Mouse (Mus musculus) liver, embryonic 11.5 days (tissue): ENCODE results near the gene Sertad1. TPM values are rescaled to one million over a fixed set of nuclear protein-coding genes. Genes with fewer than 3 reads are reported as not detected.
A peak's percentile ranks its signal among the peaks of the same experiment; 100 is the strongest.

Experiments used
- ATAC-seq: fragments of 200-750 bp; cut with Nextera tagmentation; replicated peaks from 2 replicates; pipeline ENCODE4 v1.8.0; 2017; ENCODE audit warnings: moderate number of reproducible peaks, mild to moderate bottlenecking, moderate TSS enrichment, moderate library complexity; ENCODE audit not compliant: low FRiP score
- DNase-seq: peaks from one replicate; pipeline ENCODE4 v3.0.0-alpha.2; 2017; ENCODE audit warnings: low spot score
- H3K27ac ChIP-seq: fragments of 300-500 bp; sonication (generic); 2 replicates; pipeline ENCODE4 v1.5.1; 2014; ENCODE audit warnings: mild to moderate bottlenecking, low read depth, low read length, control low read depth
- H3K27me3 ChIP-seq: fragments of 300-500 bp; sonication (generic); replicated peaks from 2 replicates; pipeline ENCODE4 v1.6.1; 2014; ENCODE audit warnings: low read length, mixed read lengths; ENCODE audit not compliant: control insufficient read depth, insufficient read depth
- H3K36me3 ChIP-seq: fragments of 300-500 bp; sonication (generic); 2 replicates; pipeline ENCODE4 v1.6.1; 2014; ENCODE audit warnings: mild to moderate bottlenecking, low read length, moderate library complexity, mixed read lengths; ENCODE audit not compliant: control insufficient read depth, insufficient read depth
- H3K4me1 ChIP-seq: fragments of 300-500 bp; sonication (generic); replicated peaks from 2 replicates; pipeline ENCODE4 v1.6.1; 2014; ENCODE audit warnings: low read length, mixed read lengths; ENCODE audit not compliant: control insufficient read depth, insufficient read depth
- H3K4me2 ChIP-seq: fragments of 300-500 bp; sonication (generic); 2 replicates; pipeline ENCODE4 v1.6.1; 2014; ENCODE audit warnings: mild to moderate bottlenecking, control low read depth, moderate library complexity
- H3K4me3 ChIP-seq: fragments of 300-500 bp; sonication (generic); 2 replicates; pipeline ENCODE4 v1.5.1; 2014; ENCODE audit warnings: low read depth, low read length, control low read depth
- H3K9ac ChIP-seq: fragments of 300-500 bp; sonication (generic); 2 replicates; pipeline ENCODE4 v1.6.1; 2014; ENCODE audit warnings: low read depth, low read length, control low read depth
- H3K9me3 ChIP-seq: fragments of 300-500 bp; sonication (generic); 2 replicates; pipeline ENCODE4 v1.6.1; 2016; ENCODE audit warnings: low read length, inconsistent platforms, mixed read lengths; ENCODE audit not compliant: control insufficient read depth
- WGBS: fragments of 180-500 bp; shearing (Covaris S2); extraction: QIAGEN DNeasy Blood & Tissue Kit; methylation state at CpG from one replicate; pipeline ENCODE4 v1.1.7; 2014; 5-methylcytosine and 5-hydroxymethylcytosine counted together
- polyA plus RNA-seq: library from polyadenylated mRNA; unstranded; fragments of >200 nt; fragmentation: Nextera tagmentation; extraction: Ambion mirVana; gene quantifications from 2 replicates; pipeline ENCODE4 v1.2.1, GENCODE M21; 2014

Gene Sertad1
- polyA plus RNA-seq: 23.0 and 24.3 TPM in 2 replicates

- no peaks in the 10 kb centered on the region for H3K9me3 ChIP-seq
- under 1% methylated on average over 77 of the region's 80 CpGs for WGBS
- peaks cover 8% of the 10 kb centered on the region; the same call in 1 of the 2 replicates for H3K36me3 ChIP-seq
- no peaks in the 10 kb centered on the region for H3K27me3 ChIP-seq
- peak within 1 kb of the TSS; percentile 84 for H3K4me3 ChIP-seq
- ATAC-seq: peak; percentile 85
- peak within 1 kb of the TSS; percentile 97 for H3K27ac ChIP-seq
- DNase-seq: peak; percentile 100
- peak within 1 kb of the TSS; percentile 94 for H3K4me2 ChIP-seq
- H3K9ac ChIP-seq: peak within 1 kb of the TSS; percentile 86
- peaks cover 46% of the 10 kb centered on the region for H3K4me1 ChIP-seq
Measured at GRCm38 (mm10) chr7:27486770-27487697, at the start of gene Sertad1. Sertad1 (plus strand) TSS chr7:27486910.

- H3K9me3 ChIP-seq: no peaks in the 10 kb centered on the region
- H3K27me3 ChIP-seq: peaks cover 29% of the 10 kb centered on the region
- no peaks in the 10 kb centered on the region for H3K36me3 ChIP-seq
- no peak overlapping the region for H3K9ac ChIP-seq
- ATAC-seq (0 out of 2 replicates have a peak, but pooled peaks have one; percentile 31), DNase-seq (no peak)
- no peak overlapping the region for H3K27ac ChIP-seq
- WGBS: 47% methylated on average over 5 of the region's 5 CpGs
- no peak overlapping the region for H3K4me3 ChIP-seq
- H3K4me1 ChIP-seq: peaks cover 2% of the 10 kb centered on the region; the same call in 1 of the 2 replicates
- no peak overlapping the region for H3K4me2 ChIP-seq
Measured at GRCm38 (mm10) chr7:27437544-27437943, 49.2 kb upstream of the Sertad1 start.

- Histone ChIP-seq H3K27ac (no peak overlapping the region), H3K9me3 (no peaks in the 10 kb centered on the region), H3K4me2 (no peak overlapping the region), H3K27me3 (peaks cover 15% of the 10 kb centered on the region), H3K9ac (no peak overlapping the region), H3K4me1 (no peaks in the 10 kb centered on the region), H3K4me3 (no peak overlapping the region), H3K36me3 (no peaks in the 10 kb centered on the region)
- no peak for DNase-seq
- ATAC-seq: no peak
- 72% methylated on average over 4 of the region's 4 CpGs for WGBS
Measured at GRCm38 (mm10) chr7:27440014-27440413, 46.7 kb upstream of the Sertad1 start.

GRCm38 (mm10) chr7:27446051-27446450, 40.7 kb upstream of the Sertad1 start:
- H3K27ac ChIP-seq: no peak overlapping the region
- DNase-seq: no peak
- H3K4me1 ChIP-seq: peaks cover 19% of the 10 kb centered on the region
- no peaks in the 10 kb centered on the region for H3K36me3 ChIP-seq
- peak overlapping the region; percentile 52 for H3K9ac ChIP-seq
- H3K27me3 ChIP-seq: peaks cover 30% of the 10 kb centered on the region
- H3K9me3 ChIP-seq: no peaks in the 10 kb centered on the region
- peak overlapping the region; percentile 57 for H3K4me3 ChIP-seq
- H3K4me2 ChIP-seq: peak overlapping the region; percentile 93
- ATAC-seq: no peak
- 8% methylated on average over 14 of the region's 18 CpGs for WGBS

- H3K9me3 ChIP-seq: no peaks in the 10 kb centered on the region
- no peak overlapping the region for H3K27ac ChIP-seq
- H3K36me3 ChIP-seq: no peaks in the 10 kb centered on the region
- peaks cover 23% of the 10 kb centered on the region for H3K4me1 ChIP-seq
- 11% methylated on average over 45 of the region's 53 CpGs for WGBS
- H3K4me2 ChIP-seq: peak overlapping the region; percentile 93
- peak overlapping the region; percentile 52 for H3K9ac ChIP-seq
- H3K27me3 ChIP-seq: peaks cover 30% of the 10 kb centered on the region
- peak overlapping the region; percentile 84 for H3K4me3 ChIP-seq
- DNase-seq (no peak), ATAC-seq (no peak; the same call in 1 of the 2 replicates)
Measured at GRCm38 (mm10) chr7:27446521-27447418, 39.9 kb upstream of the Sertad1 start.

- Histone ChIP-seq H3K27me3 (peaks cover 30% of the 10 kb centered on the region), H3K27ac (peak within 1 kb of the TSS; percentile 94), H3K4me2 (peak within 1 kb of the TSS; percentile 93), H3K9me3 (no peaks in the 10 kb centered on the region), H3K4me3 (peak within 1 kb of the TSS; percentile 84), H3K9ac (peak within 1 kb of the TSS; percentile 94), H3K36me3 (no peaks in the 10 kb centered on the region), H3K4me1 (peaks cover 29% of the 10 kb centered on the region)
- WGBS: under 1% methylated on average over 53 of the region's 54 CpGs
- DNase-seq (peak; percentile 98), ATAC-seq (peak; percentile 86)
Measured at GRCm38 (mm10) chr7:27447419-27448286, 39.1 kb upstream of the Sertad1 start, which contains the start of the genes Sptbn4 and Blvrb. Sptbn4 (minus strand) TSS chr7:27447686. Blvrb (plus strand) TSS chr7:27447978.

GRCm38 (mm10) chr7:27448421-27449206, 38.1 kb upstream of the Sertad1 start:
- H3K4me3 ChIP-seq: peak overlapping the region; percentile 84
- peaks cover 30% of the 10 kb centered on the region for H3K27me3 ChIP-seq
- peak overlapping the region; percentile 94 for H3K9ac ChIP-seq
- peak; percentile 64 for DNase-seq
- peak; percentile 76 for ATAC-seq
- H3K4me1 ChIP-seq: peaks cover 29% of the 10 kb centered on the region
- H3K9me3 ChIP-seq: no peaks in the 10 kb centered on the region
- H3K36me3 ChIP-seq: no peaks in the 10 kb centered on the region
- peak overlapping the region; percentile 94 for H3K27ac ChIP-seq
- H3K4me2 ChIP-seq: peak overlapping the region; percentile 89
- 33% methylated on average over 15 of the region's 15 CpGs for WGBS
